Mouse (Mus musculus): ENCODE measurements at regions not wholly inside any gene's neighbourhood (a gene's known extent, or its start where the extent isn't known, plus 50 kb on each side); places are given as distances from the start of the nearest gene placed in this dataset.

DNA sequence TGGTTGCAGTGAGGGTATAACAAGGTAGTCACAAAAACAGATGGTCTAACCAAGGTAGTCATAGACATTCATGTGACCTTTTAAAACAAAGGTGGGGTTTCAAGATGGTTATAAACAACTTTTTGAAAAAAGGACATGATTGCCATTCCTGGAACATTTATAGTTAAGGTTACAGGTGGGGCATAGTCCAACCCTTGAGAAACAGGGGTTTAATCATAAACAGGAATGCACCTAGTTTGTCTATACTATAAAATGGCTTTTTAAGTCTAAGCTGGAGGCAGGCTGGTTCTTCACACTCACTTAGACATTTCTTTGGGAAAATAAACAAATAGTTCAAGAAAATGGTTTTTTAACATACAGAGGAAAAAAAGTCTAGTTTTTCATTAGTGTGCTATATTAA, 525.7 kb upstream of the Atp2b1 start:
- TF ChIP-seq CTCF (IDR thresholded peaks at IDR 0.05; ENCODE audit: low read depth, low read length) (no peak), TAL1 (conservative IDR thresholded peaks at IDR 0.05; ENCODE audit: low read depth, low read length) (no peak), GATA1 (IDR thresholded peaks at IDR 0.05; ENCODE audit: borderline replicate concordance, low read length) (no peak), GATA2 (IDR thresholded peaks at IDR 0.05; ENCODE audit: borderline replicate concordance, low read depth, low read length) (no peak)
